Mouse (Mus musculus): ENCODE results near the gene Lims1. TPM values are rescaled to one million over a fixed set of nuclear protein-coding genes. Genes with fewer than 3 reads are reported as not detected.
A peak's percentile ranks its signal among the peaks of the same experiment; 100 is the strongest.

Gene Lims1
- total and polyA plus RNA-seq, 3 experiments, result 25.6 to 155 (median 144) TPM

DNA sequence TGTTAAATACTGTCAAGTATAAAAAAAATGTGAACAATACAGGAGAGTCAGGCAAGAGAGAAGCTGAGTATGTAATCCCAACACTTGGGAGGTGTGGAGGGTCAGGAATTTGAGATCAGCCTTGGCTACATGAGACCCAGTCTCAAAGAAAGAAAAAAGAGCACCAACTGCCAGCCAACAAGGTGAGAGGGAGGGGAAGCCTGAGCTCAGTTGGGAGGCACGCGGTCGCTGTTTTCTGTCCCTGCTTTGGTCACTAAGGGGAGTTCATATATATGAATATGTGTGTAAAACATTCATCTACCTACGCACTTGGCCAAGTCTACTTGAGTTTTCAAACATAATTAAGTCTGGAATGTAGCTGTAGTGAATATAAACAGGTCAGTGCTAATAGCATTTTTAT lies 72.0 kb downstream of the Lims1 start:
- Histone ChIP-seq H3K27ac (peak overlapping the region; percentile 87), H3K79me2 (replicated peaks; ENCODE audit: control insufficient read depth, insufficient read depth, low read length) (peaks cover 2% of the 10 kb centered on the region), H3K4me1 (ENCODE audit: control insufficient read depth, insufficient read depth, low read length) (peaks cover 22% of the 10 kb centered on the region), H3K36me3 (ENCODE audit: control insufficient read depth, insufficient read depth, low read length) (peaks cover 44% of the 10 kb centered on the region), H3K9ac (ENCODE audit: low read depth, low read length) (peak overlapping the region; percentile 69), H3K4me3 (peak overlapping the region; percentile 54), H3K27me3 (ENCODE audit: control insufficient read depth, insufficient read depth, low read length) (no peaks in the 10 kb centered on the region)
- intact Hi-C loops (cut with DNase I), result loop anchor here (1.0 kb wide), 1 partner anchor 10 kb away; no protein-coding TSS in a partner anchor
- TF ChIP-seq POLR2A (IDR thresholded peaks at IDR 0.05; ENCODE audit: insufficient read depth, low read depth, low read length) (no peak), EP300 (IDR thresholded peaks at IDR 0.05; ENCODE audit: insufficient read depth, low read depth, low read length) (0 out of 2 replicates have a peak, but pooled peaks have one; percentile 34)
- no peak for DNase-seq
- 26% methylated on average over 4 of the region's 4 CpGs for WGBS

DNA sequence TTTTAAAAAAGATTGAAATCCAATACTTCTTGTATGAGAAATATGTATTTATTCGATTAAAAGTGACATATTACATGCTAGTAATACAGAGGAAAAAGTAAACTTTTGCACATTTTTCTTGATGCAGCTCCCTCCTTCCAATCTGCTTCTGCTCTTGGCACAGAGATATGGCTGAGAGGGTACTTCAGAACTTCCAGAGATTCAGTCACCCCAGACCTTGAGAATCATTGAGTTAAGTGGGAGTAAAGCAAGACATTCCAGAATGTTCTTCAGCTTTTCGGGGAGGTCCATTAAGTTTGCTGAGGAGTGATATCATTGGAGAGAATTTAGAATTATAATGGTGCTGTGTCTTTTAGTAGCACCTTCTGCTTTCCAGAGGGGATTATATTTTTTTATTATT lies 72.5 kb downstream of the Lims1 start:
- WGBS, result 26% methylated on average over 2 of the region's 2 CpGs

DNA sequence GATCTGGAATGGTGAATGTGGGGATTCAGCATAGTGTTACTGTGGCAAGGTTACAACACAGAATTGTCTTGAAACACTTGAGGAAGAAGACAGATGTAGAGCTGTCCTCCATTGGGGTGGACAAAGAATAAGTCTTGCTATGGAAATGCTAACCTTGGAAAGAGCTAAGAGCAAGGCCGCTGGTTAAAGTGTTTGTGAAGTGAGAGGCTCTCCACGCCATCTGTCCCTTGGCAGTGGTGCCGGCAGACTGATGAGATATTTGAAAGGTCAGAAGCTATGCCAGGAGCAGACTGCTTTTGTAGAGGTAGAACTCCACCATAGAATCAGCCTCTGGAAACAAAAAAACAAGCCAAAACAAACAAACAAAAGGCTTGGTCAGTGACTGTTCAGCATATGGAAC lies 73.3 kb downstream of the Lims1 start:
- Histone ChIP-seq H3K79me2 (replicated peaks; ENCODE audit: control insufficient read depth, insufficient read depth, low read length) (peaks cover 2% of the 10 kb centered on the region), H3K36me3 (ENCODE audit: control insufficient read depth, insufficient read depth, low read length) (peaks cover 51% of the 10 kb centered on the region), H3K4me3 (peak overlapping the region; percentile 54), H3K27ac (peak overlapping the region; percentile 87), H3K27me3 (ENCODE audit: control insufficient read depth, insufficient read depth, low read length) (no peaks in the 10 kb centered on the region), H3K4me1 (ENCODE audit: control insufficient read depth, insufficient read depth, low read length) (peaks cover 22% of the 10 kb centered on the region), H3K9ac (ENCODE audit: low read depth, low read length) (peak overlapping the region; percentile 58; the same call in 1 of the 2 replicates)
- WGBS, result 14% methylated on average over 3 of the region's 3 CpGs
- TF ChIP-seq EP300 (IDR thresholded peaks at IDR 0.05; ENCODE audit: insufficient read depth, low read depth, low read length) (no peak), POLR2A (IDR thresholded peaks at IDR 0.05; ENCODE audit: insufficient read depth, low read depth, low read length) (peak; percentile 46; the same call in 1 of the 2 replicates), CTCF (IDR thresholded peaks at IDR 0.05) (no peak)
- intact Hi-C loops (cut with DNase I), result no loop called here
- DNase-seq, result peak in 1 of 2 experiments; percentile 56

More for the DNA sequence above, 72.5 kb downstream of the Lims1 start:
- Histone ChIP-seq H3K4me3 (peak overlapping the region; percentile 54), H3K4me1 (ENCODE audit: control insufficient read depth, insufficient read depth, low read length) (peaks cover 22% of the 10 kb centered on the region), H3K36me3 (ENCODE audit: control insufficient read depth, insufficient read depth, low read length) (peaks cover 44% of the 10 kb centered on the region), H3K79me2 (replicated peaks; ENCODE audit: control insufficient read depth, insufficient read depth, low read length) (peaks cover 2% of the 10 kb centered on the region), H3K27ac (peak overlapping the region; percentile 87), H3K9ac (ENCODE audit: low read depth, low read length) (no peak overlapping the region), H3K27me3 (ENCODE audit: control insufficient read depth, insufficient read depth, low read length) (no peaks in the 10 kb centered on the region)
- DNase-seq, result no peak
- no peak for TF ChIP-seq CTCF (IDR thresholded peaks at IDR 0.05)
- TF ChIP-seq POLR2A (IDR thresholded peaks at IDR 0.05; ENCODE audit: insufficient read depth, low read depth, low read length), result no peak
- TF ChIP-seq EP300 (IDR thresholded peaks at IDR 0.05; ENCODE audit: insufficient read depth, low read depth, low read length), result no peak
- intact Hi-C loops (cut with DNase I), result loop anchor here (1.0 kb wide), 1 partner anchor 10 kb away; no protein-coding TSS in a partner anchor

- TF ChIP-seq EP300 (IDR thresholded peaks at IDR 0.05; ENCODE audit: insufficient read depth, low read depth, low read length) (no peak), CTCF (IDR thresholded peaks at IDR 0.05) (no peak), POLR2A (IDR thresholded peaks at IDR 0.05; ENCODE audit: insufficient read depth, low read depth, low read length) (no peak)
- H3K79me2 ChIP-seq (replicated peaks; ENCODE audit: control insufficient read depth, insufficient read depth, low read length), result peaks cover 2% of the 10 kb centered on the region
- intact Hi-C loops (cut with DNase I), result no loop called here
- DNase-seq, result no peak
- H3K27ac ChIP-seq, result peak overlapping the region; percentile 0; the same call in 1 of the 2 replicates
- H3K9ac ChIP-seq (ENCODE audit: low read depth, low read length), result no peak overlapping the region
- peaks cover 16% of the 10 kb centered on the region for H3K4me1 ChIP-seq (ENCODE audit: control insufficient read depth, insufficient read depth, low read length)
- WGBS, result 73% methylated on average over 8 of the region's 8 CpGs
- peaks cover 66% of the 10 kb centered on the region for H3K36me3 ChIP-seq (ENCODE audit: control insufficient read depth, insufficient read depth, low read length)
- no peaks in the 10 kb centered on the region for H3K27me3 ChIP-seq (ENCODE audit: control insufficient read depth, insufficient read depth, low read length)
- H3K4me3 ChIP-seq, result no peak overlapping the region
These were observed 75.7 kb downstream of the Lims1 start for GRCm38 (mm10) chr10:58398941-58399340.

DNA sequence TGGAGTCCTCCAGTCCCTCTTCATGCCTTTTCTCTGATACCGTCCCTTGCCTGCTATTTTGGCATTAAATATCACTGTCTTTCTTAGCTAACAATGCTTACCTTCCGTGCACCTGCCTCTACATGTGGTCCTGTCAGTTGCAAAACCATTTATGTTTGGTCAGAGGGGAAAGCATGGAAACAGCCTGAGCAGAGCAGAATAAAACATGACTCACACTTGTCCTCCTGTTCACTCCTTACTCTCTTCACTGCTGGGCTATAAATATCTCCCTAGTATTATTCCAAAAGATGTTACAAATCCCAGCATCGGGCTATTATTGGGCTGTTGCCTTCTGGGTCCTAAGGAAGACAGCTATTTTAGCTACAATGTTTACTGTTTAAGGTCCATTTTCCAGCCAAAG lies 78.6 kb downstream of the Lims1 start:
- intact Hi-C loops (cut with DNase I), result no loop called here
- H3K36me3 ChIP-seq (ENCODE audit: control insufficient read depth, insufficient read depth, low read length), result peaks cover 76% of the 10 kb centered on the region
- peak overlapping the region; percentile 87 for H3K27ac ChIP-seq
- H3K4me1 ChIP-seq (ENCODE audit: control insufficient read depth, insufficient read depth, low read length), result peaks cover 21% of the 10 kb centered on the region
- no peaks in the 10 kb centered on the region for H3K27me3 ChIP-seq (ENCODE audit: control insufficient read depth, insufficient read depth, low read length)
- H3K9ac ChIP-seq (ENCODE audit: low read depth, low read length), result no peak overlapping the region
- WGBS, result 24% methylated on average over 3 of the region's 3 CpGs
- H3K4me3 ChIP-seq, result no peak overlapping the region
- DNase-seq, result peak in 1 of 2 experiments; percentile 27
- peaks cover 4% of the 10 kb centered on the region for H3K79me2 ChIP-seq (replicated peaks; ENCODE audit: control insufficient read depth, insufficient read depth, low read length)
- TF ChIP-seq POLR2A (IDR thresholded peaks at IDR 0.05; ENCODE audit: insufficient read depth, low read depth, low read length), result peak; percentile 32; the same call in 1 of the 2 replicates
- no peak for TF ChIP-seq CTCF (IDR thresholded peaks at IDR 0.05)

GRCm38 (mm10) chr10:58404639-58405038 lies 81.4 kb downstream of the Lims1 start:
- H3K4me3 ChIP-seq, result no peak overlapping the region
- WGBS, result 45% methylated on average over 6 of the region's 6 CpGs
- peaks cover 16% of the 10 kb centered on the region for H3K4me1 ChIP-seq (ENCODE audit: control insufficient read depth, insufficient read depth, low read length)
- TF ChIP-seq POLR2A (IDR thresholded peaks at IDR 0.05; ENCODE audit: insufficient read depth, low read depth, low read length) (no peak), EP300 (IDR thresholded peaks at IDR 0.05; ENCODE audit: insufficient read depth, low read depth, low read length) (no peak), CTCF (IDR thresholded peaks at IDR 0.05) (no peak)
- no peaks in the 10 kb centered on the region for H3K27me3 ChIP-seq (ENCODE audit: control insufficient read depth, insufficient read depth, low read length)
- DNase-seq, result peak in 1 of 2 experiments; percentile 1
- intact Hi-C loops (cut with DNase I), result loop anchor here (1.0 to 5.0 kb wide), 2 partner anchors 9 to 43 kb away; partner anchors contain the start of gene Ranbp2
- H3K36me3 ChIP-seq (ENCODE audit: control insufficient read depth, insufficient read depth, low read length), result peaks cover 73% of the 10 kb centered on the region
- H3K27ac ChIP-seq, result peak overlapping the region; percentile 56
- H3K79me2 ChIP-seq (replicated peaks; ENCODE audit: control insufficient read depth, insufficient read depth, low read length), result peaks cover 2% of the 10 kb centered on the region; the same call in 1 of the 2 replicates
- H3K9ac ChIP-seq (ENCODE audit: low read depth, low read length), result no peak overlapping the region
